Mouse (Mus musculus) liver, embryonic 11.5 days (tissue): ENCODE measurements around the gene Nek8. TPM values are rescaled to one million over a fixed set of nuclear protein-coding genes. Genes with fewer than 3 reads are reported as not detected.

Experiments used
- ATAC-seq: fragments of 200-750 bp; cut with Nextera tagmentation; replicated peaks from 2 replicates; pipeline ENCODE4 v1.8.0; 2017; ENCODE audit warnings: moderate number of reproducible peaks, mild to moderate bottlenecking, moderate TSS enrichment, moderate library complexity; ENCODE audit not compliant: low FRiP score
- DNase-seq: peaks from one replicate; pipeline ENCODE4 v3.0.0-alpha.2; 2017; ENCODE audit warnings: low spot score
- H3K27ac ChIP-seq: fragments of 300-500 bp; sonication (generic); 2 replicates; pipeline ENCODE4 v1.5.1; 2014; ENCODE audit warnings: mild to moderate bottlenecking, low read depth, low read length, control low read depth
- H3K27me3 ChIP-seq: fragments of 300-500 bp; sonication (generic); replicated peaks from 2 replicates; pipeline ENCODE4 v1.6.1; 2014; ENCODE audit warnings: low read length, mixed read lengths; ENCODE audit not compliant: control insufficient read depth, insufficient read depth
- H3K36me3 ChIP-seq: fragments of 300-500 bp; sonication (generic); 2 replicates; pipeline ENCODE4 v1.6.1; 2014; ENCODE audit warnings: mild to moderate bottlenecking, low read length, moderate library complexity, mixed read lengths; ENCODE audit not compliant: control insufficient read depth, insufficient read depth
- H3K4me1 ChIP-seq: fragments of 300-500 bp; sonication (generic); replicated peaks from 2 replicates; pipeline ENCODE4 v1.6.1; 2014; ENCODE audit warnings: low read length, mixed read lengths; ENCODE audit not compliant: control insufficient read depth, insufficient read depth
- H3K4me2 ChIP-seq: fragments of 300-500 bp; sonication (generic); 2 replicates; pipeline ENCODE4 v1.6.1; 2014; ENCODE audit warnings: mild to moderate bottlenecking, control low read depth, moderate library complexity
- H3K4me3 ChIP-seq: fragments of 300-500 bp; sonication (generic); 2 replicates; pipeline ENCODE4 v1.5.1; 2014; ENCODE audit warnings: low read depth, low read length, control low read depth
- H3K9ac ChIP-seq: fragments of 300-500 bp; sonication (generic); 2 replicates; pipeline ENCODE4 v1.6.1; 2014; ENCODE audit warnings: low read depth, low read length, control low read depth
- H3K9me3 ChIP-seq: fragments of 300-500 bp; sonication (generic); 2 replicates; pipeline ENCODE4 v1.6.1; 2016; ENCODE audit warnings: low read length, inconsistent platforms, mixed read lengths; ENCODE audit not compliant: control insufficient read depth
- WGBS: fragments of 180-500 bp; shearing (Covaris S2); extraction: QIAGEN DNeasy Blood & Tissue Kit; methylation state at CpG from one replicate; pipeline ENCODE4 v1.1.7; 2014; 5-methylcytosine and 5-hydroxymethylcytosine counted together
- polyA plus RNA-seq: library from polyadenylated mRNA; unstranded; fragments of >200 nt; fragmentation: Nextera tagmentation; extraction: Ambion mirVana; gene quantifications from 2 replicates; pipeline ENCODE4 v1.2.1, GENCODE M21; 2014

The Nek8 gene
- polyA plus RNA-seq, 1 experiment from 2014 or later = 14.3 TPM

GRCm38 (mm10) chr11:78134344-78134743, 42.1 kb downstream of the Nek8 start:
- no peak for ATAC-seq
- DNase-seq = no peak
- H3K4me1 ChIP-seq = peaks cover 44% of the 10 kb centered on the region
- H3K9me3 ChIP-seq = no peaks in the 10 kb centered on the region
- H3K27me3 ChIP-seq = no peaks in the 10 kb centered on the region
- H3K4me3 ChIP-seq = no peak overlapping the region
- no peak overlapping the region; the same call in 1 of the 2 replicates for H3K27ac ChIP-seq
- peak overlapping the region; percentile 36; the same call in 1 of the 2 replicates for H3K9ac ChIP-seq
- H3K36me3 ChIP-seq = no peaks in the 10 kb centered on the region
- no peak overlapping the region for H3K4me2 ChIP-seq
- 72% methylated on average over 3 of the region's 3 CpGs for WGBS

GRCm38 (mm10) chr11:78133915-78134314, 42.6 kb downstream of the Nek8 start:
- Histone ChIP-seq H3K4me3 (no peak overlapping the region), H3K27me3 (no peaks in the 10 kb centered on the region), H3K9ac (peak overlapping the region; percentile 36; the same call in 1 of the 2 replicates), H3K4me2 (no peak overlapping the region), H3K4me1 (peaks cover 42% of the 10 kb centered on the region), H3K36me3 (no peaks in the 10 kb centered on the region), H3K9me3 (no peaks in the 10 kb centered on the region), H3K27ac (no peak overlapping the region)
- ATAC-seq = peak; percentile 62
- WGBS = 58% methylated on average over 6 of the region's 6 CpGs
- DNase-seq = no peak

GRCm38 (mm10) chr11:78129458-78129857, 47.0 kb downstream of the Nek8 start:
- Histone ChIP-seq H3K36me3 (no peaks in the 10 kb centered on the region), H3K4me3 (no peak overlapping the region), H3K9me3 (no peaks in the 10 kb centered on the region), H3K27me3 (no peaks in the 10 kb centered on the region), H3K9ac (no peak overlapping the region), H3K27ac (no peak overlapping the region), H3K4me1 (peaks cover 45% of the 10 kb centered on the region), H3K4me2 (no peak overlapping the region)
- DNase-seq = no peak
- WGBS = 78% methylated on average over 8 of the region's 8 CpGs
- no peak for ATAC-seq

- DNase-seq = no peak
- ATAC-seq = no peak
- H3K4me2 ChIP-seq = peak overlapping the region; percentile 6; the same call in 1 of the 2 replicates
- no peak overlapping the region for H3K9ac ChIP-seq
- H3K9me3 ChIP-seq = no peaks in the 10 kb centered on the region
- no peak overlapping the region for H3K4me3 ChIP-seq
- 51% methylated on average over 4 of the region's 4 CpGs for WGBS
- peak overlapping the region; percentile 51; the same call in 1 of the 2 replicates for H3K27ac ChIP-seq
- peaks cover 38% of the 10 kb centered on the region for H3K4me1 ChIP-seq
- no peaks in the 10 kb centered on the region for H3K27me3 ChIP-seq
- no peaks in the 10 kb centered on the region for H3K36me3 ChIP-seq
Measured at GRCm38 (mm10) chr11:78126739-78127138, 49.7 kb downstream of the Nek8 start.

GRCm38 (mm10) chr11:78125691-78126090, 50.8 kb downstream of the Nek8 start:
- 50% methylated on average over 6 of the region's 6 CpGs for WGBS
- H3K27ac ChIP-seq = peak overlapping the region; percentile 70
- peaks cover 39% of the 10 kb centered on the region for H3K4me1 ChIP-seq
- peak overlapping the region; percentile 55 for H3K9ac ChIP-seq
- no peaks in the 10 kb centered on the region for H3K27me3 ChIP-seq
- ATAC-seq (no peak), DNase-seq (no peak)
- peak overlapping the region; percentile 54 for H3K4me2 ChIP-seq
- H3K4me3 ChIP-seq = 0 out of 2 replicates have a peak overlapping the region, but pooled peaks have one; percentile 20
- H3K36me3 ChIP-seq = no peaks in the 10 kb centered on the region
- no peaks in the 10 kb centered on the region for H3K9me3 ChIP-seq

- Histone ChIP-seq H3K4me1 (peaks cover 56% of the 10 kb centered on the region), H3K36me3 (no peaks in the 10 kb centered on the region), H3K4me3 (no peak overlapping the region), H3K27ac (no peak overlapping the region), H3K27me3 (no peaks in the 10 kb centered on the region), H3K9me3 (no peaks in the 10 kb centered on the region), H3K4me2 (no peak overlapping the region), H3K9ac (no peak overlapping the region)
- DNase-seq (no peak), ATAC-seq (no peak)
Measured at GRCm38 (mm10) chr11:78123782-78124181, 52.7 kb downstream of the Nek8 start.

- Histone ChIP-seq H3K27ac (peak overlapping the region; percentile 45; the same call in 1 of the 2 replicates), H3K4me2 (peak overlapping the region; percentile 30; the same call in 1 of the 2 replicates), H3K36me3 (no peaks in the 10 kb centered on the region), H3K4me3 (no peak overlapping the region), H3K4me1 (peaks cover 62% of the 10 kb centered on the region), H3K27me3 (no peaks in the 10 kb centered on the region), H3K9ac (no peak overlapping the region), H3K9me3 (no peaks in the 10 kb centered on the region)
- ATAC-seq (no peak), DNase-seq (no peak)
- 58% methylated on average over 4 of the region's 4 CpGs for WGBS
Measured at GRCm38 (mm10) chr11:78122815-78123214, 53.7 kb downstream of the Nek8 start.

GRCm38 (mm10) chr11:78121176-78121575, 55.3 kb downstream of the Nek8 start:
- H3K27ac ChIP-seq = no peak overlapping the region
- H3K36me3 ChIP-seq = no peaks in the 10 kb centered on the region
- no peak overlapping the region for H3K4me3 ChIP-seq
- WGBS = 75% methylated on average over 5 of the region's 5 CpGs
- no peaks in the 10 kb centered on the region for H3K27me3 ChIP-seq
- H3K4me1 ChIP-seq = peaks cover 63% of the 10 kb centered on the region
- no peak for ATAC-seq
- DNase-seq = no peak
- H3K9me3 ChIP-seq = no peaks in the 10 kb centered on the region
- no peak overlapping the region for H3K9ac ChIP-seq
- no peak overlapping the region for H3K4me2 ChIP-seq

GRCm38 (mm10) chr11:78119898-78120297, 56.6 kb downstream of the Nek8 start:
- Histone ChIP-seq H3K4me2 (peak overlapping the region; percentile 39), H3K9me3 (no peaks in the 10 kb centered on the region), H3K27ac (peak overlapping the region; percentile 50; the same call in 1 of the 2 replicates), H3K4me1 (peaks cover 54% of the 10 kb centered on the region), H3K4me3 (no peak overlapping the region; the same call in 1 of the 2 replicates), H3K27me3 (no peaks in the 10 kb centered on the region), H3K36me3 (no peaks in the 10 kb centered on the region), H3K9ac (peak overlapping the region; percentile 49; the same call in 1 of the 2 replicates)
- DNase-seq (no peak), ATAC-seq (no peak)
- WGBS = 39% methylated on average over 8 of the region's 8 CpGs
